Mouse (Mus musculus) erythroid progenitor cell, adult 5-6 weeks (primary cell): ENCODE measurements around the gene Gnb3. TPM values are rescaled to one million over a fixed set of nuclear protein-coding genes. Genes with fewer than 3 reads are reported as not detected.
"Not testable (repeated sequence)": the region's sequence is repeated elsewhere in the genome, so short reads cannot be mapped to it uniquely, and the experiment has no call there.

Experiments
- ATAC-seq: replicated peaks from 2 replicates; pipeline ENCODE4 v1.8.0; 2016; ENCODE audit warnings: moderate number of reproducible peaks, mild to moderate bottlenecking, moderate TSS enrichment, inconsistent platforms; ENCODE audit not compliant: poor library complexity, low FRiP score, severe bottlenecking
- total RNA-seq, 2 experiments: library from RNA; stranded (forward) in 1 of 2; stranded (reverse) in 1 of 2; fragments of 150-400 nt in 1 of 2; fragments of 186-747, 209-891 nt in 1 of 2; gene quantifications; 2 replicates each; pipeline versions ENCODE4 v1.2.3 to v1.2.4; 2015 to 2017; ENCODE audit warnings: low replicate concordance in 2 of 2

Gene Gnb3
- total RNA-seq, 2 experiments from 2014 or later = not detected

DNA sequence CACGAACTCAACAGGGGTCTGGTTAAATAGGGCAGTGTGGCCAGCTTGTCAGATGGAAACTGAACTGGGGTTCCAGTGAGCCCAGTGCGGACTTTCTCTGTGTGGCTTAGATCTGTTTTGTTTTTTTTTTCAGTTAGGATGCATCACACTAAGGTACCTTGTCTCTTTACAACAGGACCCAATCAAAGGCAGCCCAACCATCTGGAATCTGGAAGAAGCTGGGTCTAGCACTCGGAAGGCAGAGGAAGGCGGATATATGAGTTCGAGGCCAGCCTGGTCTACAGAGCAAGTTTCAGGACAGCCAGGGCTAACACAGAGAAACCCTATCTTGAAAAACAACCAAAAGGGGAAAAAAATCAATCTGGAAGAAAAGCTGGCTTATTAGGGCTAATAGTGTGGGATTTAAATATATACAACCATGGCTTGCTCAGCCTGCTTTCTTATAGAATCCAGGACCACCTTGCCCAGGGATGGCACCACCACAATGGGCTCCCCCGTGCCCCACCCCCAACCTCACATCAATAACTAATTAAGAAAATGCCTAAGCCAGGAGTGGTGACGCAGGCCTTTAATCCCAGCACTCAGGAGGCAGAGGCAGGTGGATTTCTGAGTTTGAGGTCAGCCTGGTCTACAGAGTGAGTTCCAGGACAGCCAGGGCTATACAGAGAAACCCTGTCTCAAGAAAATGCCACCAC lies 33.5 kb downstream of the Gnb3 start:
- ATAC-seq = no peak

DNA sequence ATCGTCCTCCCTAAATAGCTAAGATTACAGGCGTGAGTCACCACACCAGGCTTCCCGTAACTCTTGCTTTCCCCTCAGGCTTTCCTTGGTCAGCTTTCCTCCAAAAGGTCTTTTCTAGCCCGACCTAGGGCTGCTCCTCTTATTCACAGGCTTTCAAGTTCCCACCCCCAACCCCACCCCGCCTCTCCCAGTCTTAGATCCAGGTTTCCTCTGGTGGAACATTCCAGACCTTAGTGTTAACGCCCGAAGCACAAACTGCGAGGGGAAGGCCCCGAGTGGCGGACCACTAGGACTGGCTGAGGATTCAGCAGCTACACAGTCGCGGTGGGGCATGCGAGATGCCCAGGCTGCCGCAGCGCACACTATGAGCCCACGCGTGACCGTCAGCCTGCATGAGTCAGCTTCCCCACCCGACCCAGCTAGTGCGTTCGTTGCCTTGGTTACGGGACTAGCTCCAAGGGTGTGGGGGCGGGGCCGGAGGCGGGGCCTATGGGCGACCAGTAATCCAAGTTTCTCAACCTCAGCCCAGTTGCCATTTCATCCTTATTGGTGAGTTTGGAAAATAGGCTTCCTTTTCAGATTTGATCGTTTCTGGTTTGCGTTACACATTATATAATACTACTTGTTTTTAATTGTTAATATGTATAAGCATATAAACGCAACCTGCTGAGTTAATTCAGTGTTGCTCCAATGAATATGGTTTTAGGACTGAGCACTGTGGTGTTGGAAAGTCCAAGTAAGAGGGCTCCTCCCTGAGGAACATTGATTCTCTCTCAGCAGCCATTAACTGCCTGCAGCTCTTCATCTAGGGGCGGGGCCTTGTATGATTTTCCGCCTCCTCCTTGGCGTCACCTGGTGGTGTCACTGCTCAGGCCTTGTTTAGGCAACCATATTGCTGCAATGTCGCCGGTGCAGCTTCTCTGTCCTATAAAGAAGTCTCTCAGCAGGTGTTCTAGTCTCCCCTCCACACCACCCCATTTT lies 34.4 kb downstream of the Gnb3 start:
- peak; percentile 73 for ATAC-seq

DNA sequence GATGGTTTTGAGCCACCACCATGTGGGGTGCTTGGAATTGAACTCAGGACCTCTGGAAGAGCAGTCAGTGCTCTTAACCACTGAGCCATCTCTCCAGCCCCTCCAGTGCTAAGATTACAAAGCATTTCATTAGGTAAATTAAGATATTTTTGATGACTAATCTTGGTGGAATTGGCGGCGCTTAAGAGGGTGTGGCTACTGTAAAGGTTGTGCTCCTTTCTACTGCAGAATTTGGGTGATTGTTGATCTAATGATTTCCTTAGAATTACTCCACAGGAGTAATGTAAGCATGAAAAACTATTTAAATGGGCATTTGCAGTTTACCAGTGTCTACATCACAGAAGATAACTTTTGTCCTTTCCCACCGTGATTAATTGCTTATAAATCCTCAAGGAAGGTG lies 35.7 kb downstream of the Gnb3 start:
- no peak for ATAC-seq

DNA sequence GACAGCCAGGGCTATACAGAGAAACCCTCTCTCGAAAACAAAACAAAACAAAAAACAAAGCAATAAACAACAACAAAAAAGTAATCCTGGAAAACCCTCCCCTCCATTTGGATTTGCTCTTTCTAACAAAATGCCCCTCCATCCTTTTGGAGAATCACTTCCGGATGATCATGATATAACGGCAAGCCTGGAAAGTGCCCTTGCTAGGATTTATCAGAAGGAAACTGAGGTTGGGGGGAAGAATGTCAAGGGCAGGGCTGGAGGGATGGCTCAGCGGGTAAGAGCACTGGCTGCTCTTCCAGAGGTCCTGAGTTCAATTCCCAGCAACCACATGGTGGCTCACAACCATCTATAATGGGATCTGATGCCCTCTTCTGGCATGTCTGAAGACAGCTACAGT lies 36.4 kb downstream of the Gnb3 start:
- ATAC-seq = not testable (repeated sequence)

DNA sequence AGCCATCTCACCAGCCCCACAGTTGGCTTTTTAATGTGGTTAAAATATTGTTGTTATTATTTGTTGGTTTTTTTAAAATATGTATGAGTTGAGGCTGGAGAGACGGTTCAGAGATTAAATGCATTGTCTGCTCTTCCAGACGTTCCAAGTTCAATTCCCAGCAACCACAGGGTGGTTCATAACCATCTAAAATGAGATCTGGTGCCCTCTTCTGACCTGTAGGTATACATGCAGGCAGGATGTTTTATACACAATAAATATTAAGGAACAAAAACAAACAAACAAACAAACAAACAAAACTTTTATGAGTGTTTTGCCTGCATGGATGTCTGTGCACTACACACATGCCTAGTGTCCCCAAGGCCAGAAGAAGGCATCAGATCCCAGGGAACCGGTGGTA lies 37.0 kb downstream of the Gnb3 start:
- ATAC-seq = no peak

DNA sequence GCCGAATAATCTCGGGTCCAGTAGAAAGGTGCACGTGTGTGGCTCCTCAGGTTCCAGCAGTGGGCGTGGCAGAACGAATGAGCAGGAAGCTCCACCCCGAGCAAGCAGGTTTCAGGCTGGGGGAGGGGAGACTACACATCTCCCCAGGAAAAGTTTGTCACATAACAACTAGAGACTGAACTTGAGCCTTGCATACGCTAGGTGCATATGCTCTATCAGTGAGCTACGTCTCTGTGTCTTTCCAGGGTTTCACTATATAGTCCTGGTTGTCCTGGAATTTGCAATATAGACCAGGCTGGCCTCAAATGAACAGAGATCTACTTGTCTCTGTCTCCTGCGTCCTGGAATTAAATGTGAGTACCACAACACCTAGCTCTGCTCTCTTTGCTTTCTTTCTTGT lies 37.7 kb downstream of the Gnb3 start:
- ATAC-seq = not testable (repeated sequence)

DNA sequence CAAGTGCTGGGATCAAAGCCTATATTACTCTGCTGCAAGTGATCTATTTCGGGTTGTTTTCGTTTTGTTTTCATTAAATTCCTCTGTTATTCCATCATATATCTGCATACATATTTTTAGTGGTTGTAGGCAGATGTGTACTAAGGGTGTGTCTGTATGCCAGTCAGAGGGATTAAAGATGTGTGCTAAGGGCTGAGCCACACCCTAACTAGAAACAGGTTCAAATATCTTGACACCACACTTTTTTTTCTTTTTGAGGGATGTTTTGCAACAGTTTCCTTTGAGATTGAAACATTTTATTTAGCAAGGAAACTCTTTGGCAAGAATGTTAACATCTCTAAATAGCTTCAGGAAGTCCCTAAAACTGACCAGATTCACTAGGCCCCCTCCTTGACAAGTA lies 43.9 kb downstream of the Gnb3 start:
- ATAC-seq = no peak

DNA sequence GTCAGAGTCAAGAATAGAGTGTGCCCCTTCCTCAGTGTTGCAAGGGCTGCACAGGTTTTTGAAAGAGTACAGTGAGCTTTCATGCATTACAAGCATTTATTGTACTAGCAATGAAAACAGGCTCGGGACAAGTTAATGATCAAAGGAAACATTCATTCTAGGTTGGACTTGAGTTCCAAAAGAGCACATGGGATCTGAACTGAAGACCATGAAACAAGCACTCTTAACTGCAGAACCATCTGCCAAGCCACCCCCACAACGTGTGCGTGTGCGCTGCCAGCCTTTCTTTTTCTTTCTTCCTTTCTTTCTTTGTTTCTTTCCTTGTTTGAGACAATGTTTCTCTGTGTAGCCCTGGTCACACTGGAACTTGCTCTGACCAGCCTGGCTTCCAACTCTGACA lies 44.3 kb downstream of the Gnb3 start:
- ATAC-seq = no peak

DNA sequence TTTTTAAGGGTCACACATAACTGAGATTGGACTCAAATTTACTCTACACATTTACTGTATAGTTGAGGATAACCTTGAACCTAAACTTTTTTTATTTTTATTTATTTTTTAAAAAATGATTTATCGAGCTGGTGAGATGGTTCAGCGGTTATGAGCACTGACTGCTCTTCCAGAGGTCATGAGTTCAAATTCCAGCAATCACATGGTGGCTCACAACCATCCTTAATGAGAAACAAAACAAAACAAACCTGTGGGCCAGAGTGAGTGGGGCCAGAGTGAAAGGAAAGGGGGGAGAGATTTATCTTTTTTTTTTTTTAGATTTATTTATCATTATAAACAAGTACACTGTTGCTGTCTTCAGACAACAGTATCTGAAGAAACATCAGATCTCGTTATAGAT lies 48.2 kb downstream of the Gnb3 start:
- ATAC-seq = no peak

DNA sequence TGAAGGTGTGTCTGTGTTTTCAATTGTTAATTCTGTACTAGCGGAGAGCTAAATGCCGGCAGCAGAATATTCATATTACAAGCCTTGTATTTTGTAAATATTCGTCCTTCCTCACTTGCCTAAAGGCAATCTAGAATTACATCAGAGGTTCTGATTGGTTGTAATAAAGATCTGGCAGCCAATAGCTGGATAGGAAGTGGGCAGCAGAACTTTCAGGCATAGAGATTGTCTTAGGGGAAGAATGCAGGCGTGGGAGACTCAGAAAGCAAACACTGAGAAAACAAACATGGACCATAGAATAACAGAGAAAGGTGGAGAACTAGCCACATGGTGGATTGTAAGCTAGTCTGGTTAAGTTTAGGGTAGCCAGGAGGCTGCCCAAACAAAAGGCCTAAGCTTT lies 50.0 kb downstream of the Gnb3 start:
- no peak for ATAC-seq

DNA sequence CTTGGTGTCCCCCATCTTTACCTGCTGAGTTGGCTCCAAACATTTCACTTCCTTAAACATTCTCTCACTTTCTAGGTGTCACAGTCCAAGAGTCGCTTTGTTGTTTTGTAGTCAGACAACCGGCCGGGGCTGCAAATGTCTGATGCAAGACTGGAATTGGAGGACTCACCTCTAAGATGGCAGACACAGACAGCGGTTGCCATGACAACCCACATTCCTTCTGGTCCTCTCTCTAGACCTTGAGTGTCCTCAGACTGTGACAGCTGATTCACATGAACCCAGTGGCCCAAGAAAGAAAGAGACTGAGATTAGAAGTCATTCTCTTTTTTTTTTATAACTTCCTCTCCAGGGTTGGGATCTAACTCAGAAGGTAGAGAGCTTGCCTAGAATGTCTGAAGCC lies 50.6 kb downstream of the Gnb3 start:
- no peak for ATAC-seq

DNA sequence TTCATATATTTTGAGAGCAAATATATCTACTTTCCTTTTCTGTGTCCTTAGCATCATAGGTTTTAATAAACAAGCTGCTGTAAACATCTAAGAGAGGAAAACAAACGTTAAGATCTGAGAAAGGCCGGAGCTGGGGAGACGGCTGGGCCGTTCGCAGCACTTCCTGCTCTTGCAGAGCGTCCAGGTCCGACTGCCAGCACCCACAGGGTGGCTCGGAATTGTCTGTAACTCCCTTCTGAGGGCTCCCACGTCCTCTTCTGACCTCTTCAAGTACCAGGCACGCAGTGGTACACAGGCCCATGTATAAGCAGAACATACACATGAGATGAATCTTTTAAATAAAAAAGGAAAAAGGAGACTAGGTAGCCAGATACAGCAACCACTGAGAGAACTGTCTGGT lies 52.4 kb downstream of the Gnb3 start:
- no peak for ATAC-seq

DNA sequence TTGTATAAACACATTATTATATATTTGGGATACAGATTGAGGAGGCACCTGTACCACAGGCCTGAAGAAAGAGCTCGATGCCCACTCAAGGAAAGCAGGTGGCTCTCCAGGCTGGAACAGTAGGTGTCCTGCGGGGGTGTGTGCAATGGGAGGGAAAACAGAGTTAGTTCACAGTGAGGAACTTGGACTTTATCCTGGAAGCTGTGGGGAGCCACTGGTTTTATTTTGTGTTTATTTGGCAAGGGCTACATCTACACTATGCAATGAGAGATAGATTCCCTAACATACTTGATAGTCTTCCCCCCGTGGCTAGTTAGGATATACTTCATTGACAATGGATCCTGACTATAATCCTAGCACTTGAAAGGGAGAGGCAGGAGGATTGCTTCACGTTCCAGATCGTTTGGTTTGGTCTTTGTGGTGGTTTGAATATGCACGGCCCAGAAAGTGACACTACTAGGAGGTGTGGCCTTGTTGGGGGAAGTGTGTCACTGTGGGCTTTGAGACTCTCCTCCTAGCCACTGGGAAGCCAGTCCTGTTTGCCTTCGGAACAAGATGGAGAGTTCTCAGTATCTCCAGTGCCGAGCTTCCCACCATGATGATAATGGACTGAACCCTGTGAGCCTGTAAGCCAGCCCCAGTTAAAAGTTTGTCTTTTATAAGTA lies 53.2 kb downstream of the Gnb3 start:
- no peak for ATAC-seq

Other genes starting within 250 kb of the Gnb3 start
- gene C1s2, start 204.2 kb downstream of the Gnb3 start, total RNA-seq (2015; ENCODE audit: low replicate concordance) = not detected in 2 replicates
- not detected in 2 replicates for gene C1s2, start 204.2 kb downstream of the Gnb3 start, total RNA-seq (2017; ENCODE audit: low replicate concordance)
- 452 and 538 TPM in 2 replicates for gene Lpcat3, start 177.2 kb downstream of the Gnb3 start, total RNA-seq (2015; ENCODE audit: low replicate concordance)
- 191 and 249 TPM in 2 replicates for gene Lpcat3, start 177.2 kb downstream of the Gnb3 start, total RNA-seq (2017; ENCODE audit: low replicate concordance)
- gene Emg1, start 128.1 kb downstream of the Gnb3 start, total RNA-seq (2015; ENCODE audit: low replicate concordance) = 103 and 153 TPM in 2 replicates
- gene Emg1, start 128.1 kb downstream of the Gnb3 start, total RNA-seq (2017; ENCODE audit: low replicate concordance) = 69.4 and 86.4 TPM in 2 replicates
- 61.2 and 143 TPM in 2 replicates for gene Phb2, start 127.9 kb downstream of the Gnb3 start, total RNA-seq (2015; ENCODE audit: low replicate concordance)
- gene Phb2, start 127.9 kb downstream of the Gnb3 start, total RNA-seq (2017; ENCODE audit: low replicate concordance) = 76.0 and 79.9 TPM in 2 replicates
- gene Ptpn6, start 101.6 kb downstream of the Gnb3 start, total RNA-seq (2015; ENCODE audit: low replicate concordance) = 39.3 and 91.8 TPM in 2 replicates
- gene Ptpn6, start 101.6 kb downstream of the Gnb3 start, total RNA-seq (2017; ENCODE audit: low replicate concordance) = 91.8 and 94.2 TPM in 2 replicates
- gene Grcc10, start 98.9 kb downstream of the Gnb3 start, total RNA-seq (2015; ENCODE audit: low replicate concordance) = 26.0 and 63.4 TPM in 2 replicates
- 21.9 and 23.3 TPM in 2 replicates for gene Grcc10, start 98.9 kb downstream of the Gnb3 start, total RNA-seq (2017; ENCODE audit: low replicate concordance)
- not detected in 2 replicates for gene Gm45234, start 84.3 kb downstream of the Gnb3 start, total RNA-seq (2015; ENCODE audit: low replicate concordance)
- not detected in 2 replicates for gene Gm45234, start 84.3 kb downstream of the Gnb3 start, total RNA-seq (2017; ENCODE audit: low replicate concordance)
- gene Atn1, start 83.8 kb downstream of the Gnb3 start, total RNA-seq (2015; ENCODE audit: low replicate concordance) = 9.4 and 13.8 TPM in 2 replicates
- gene Atn1, start 83.8 kb downstream of the Gnb3 start, total RNA-seq (2017; ENCODE audit: low replicate concordance) = 0.15 and 0.51 TPM in 2 replicates
- not detected in 2 replicates for gene Eno2, start 70.6 kb downstream of the Gnb3 start, total RNA-seq (2015; ENCODE audit: low replicate concordance)
- not detected in 2 replicates for gene Eno2, start 70.6 kb downstream of the Gnb3 start, total RNA-seq (2017; ENCODE audit: low replicate concordance)
- gene Lrrc23, start 60.5 kb downstream of the Gnb3 start, total RNA-seq (2015; ENCODE audit: low replicate concordance) = not detected in 2 replicates
- gene Lrrc23, start 60.5 kb downstream of the Gnb3 start, total RNA-seq (2017; ENCODE audit: low replicate concordance) = not detected in 2 replicates
- 3.4 and 9.7 TPM in 2 replicates for gene Spsb2, start 31.6 kb downstream of the Gnb3 start, total RNA-seq (2015; ENCODE audit: low replicate concordance)
- gene Spsb2, start 31.6 kb downstream of the Gnb3 start, total RNA-seq (2017; ENCODE audit: low replicate concordance) = 7.6 and 8.2 TPM in 2 replicates
- gene Tpi1, start 26.0 kb downstream of the Gnb3 start, total RNA-seq (2015; ENCODE audit: low replicate concordance) = 19.1 and 64.1 TPM in 2 replicates
- gene Tpi1, start 26.0 kb downstream of the Gnb3 start, total RNA-seq (2017; ENCODE audit: low replicate concordance) = 17.7 and 17.9 TPM in 2 replicates
- gene Usp5, start 10.8 kb downstream of the Gnb3 start, total RNA-seq (2015; ENCODE audit: low replicate concordance) = 35.6 and 60.5 TPM in 2 replicates
- gene Usp5, start 10.8 kb downstream of the Gnb3 start, total RNA-seq (2017; ENCODE audit: low replicate concordance) = 41.2 and 53.1 TPM in 2 replicates
- gene Cdca3, start 10.7 kb downstream of the Gnb3 start, total RNA-seq (2015; ENCODE audit: low replicate concordance) = 529 and 565 TPM in 2 replicates
- 409 and 459 TPM in 2 replicates for gene Cdca3, start 10.7 kb downstream of the Gnb3 start, total RNA-seq (2017; ENCODE audit: low replicate concordance)
- gene P3h3, start 17.5 kb upstream of the Gnb3 start, total RNA-seq (2015; ENCODE audit: low replicate concordance) = 1.1 and 2.5 TPM in 2 replicates
- 0.83 and 3.0 TPM in 2 replicates for gene P3h3, start 17.5 kb upstream of the Gnb3 start, total RNA-seq (2017; ENCODE audit: low replicate concordance)
- not detected in 2 replicates for gene Gpr162, start 23.7 kb upstream of the Gnb3 start, total RNA-seq (2015; ENCODE audit: low replicate concordance)
- not detected in 2 replicates for gene Gpr162, start 23.7 kb upstream of the Gnb3 start, total RNA-seq (2017; ENCODE audit: low replicate concordance)
- gene Cd4, start 47.9 kb upstream of the Gnb3 start, total RNA-seq (2015; ENCODE audit: low replicate concordance) = 4.3 and 12.2 TPM in 2 replicates
- gene Cd4, start 47.9 kb upstream of the Gnb3 start, total RNA-seq (2017; ENCODE audit: low replicate concordance) = 5.0 and 6.8 TPM in 2 replicates
- 1.8 TPM in 1 of 2 replicates, not detected in the other for gene Lag3, start 71.4 kb upstream of the Gnb3 start, total RNA-seq (2015; ENCODE audit: low replicate concordance)
- gene Lag3, start 71.4 kb upstream of the Gnb3 start, total RNA-seq (2017; ENCODE audit: low replicate concordance) = 0.90 TPM in 1 of 2 replicates, not detected in the other
- gene Ptms, start 79.8 kb upstream of the Gnb3 start, total RNA-seq (2015; ENCODE audit: low replicate concordance) = 15.5 and 20.5 TPM in 2 replicates
- 7.9 and 18.6 TPM in 2 replicates for gene Ptms, start 79.8 kb upstream of the Gnb3 start, total RNA-seq (2017; ENCODE audit: low replicate concordance)
- 44.0 and 45.3 TPM in 2 replicates for gene Mlf2, start 91.1 kb upstream of the Gnb3 start, total RNA-seq (2015; ENCODE audit: low replicate concordance)
- gene Mlf2, start 91.1 kb upstream of the Gnb3 start, total RNA-seq (2017; ENCODE audit: low replicate concordance) = 18.5 and 42.2 TPM in 2 replicates
- gene Cops7a, start 125.3 kb upstream of the Gnb3 start, total RNA-seq (2015; ENCODE audit: low replicate concordance) = 14.3 and 17.3 TPM in 2 replicates
- 4.1 and 4.9 TPM in 2 replicates for gene Cops7a, start 125.3 kb upstream of the Gnb3 start, total RNA-seq (2017; ENCODE audit: low replicate concordance)
- not detected in 2 replicates for gene Pianp, start 156.4 kb upstream of the Gnb3 start, total RNA-seq (2015; ENCODE audit: low replicate concordance)
- not detected in 2 replicates for gene Pianp, start 156.4 kb upstream of the Gnb3 start, total RNA-seq (2017; ENCODE audit: low replicate concordance)
- gene Zfp384, start 168.9 kb upstream of the Gnb3 start, total RNA-seq (2015; ENCODE audit: low replicate concordance) = 49.4 and 54.1 TPM in 2 replicates
- gene Zfp384, start 168.9 kb upstream of the Gnb3 start, total RNA-seq (2017; ENCODE audit: low replicate concordance) = 25.8 and 41.2 TPM in 2 replicates
- gene Ing4, start 199.5 kb upstream of the Gnb3 start, total RNA-seq (2015; ENCODE audit: low replicate concordance) = 5.0 and 5.4 TPM in 2 replicates
- gene Ing4, start 199.5 kb upstream of the Gnb3 start, total RNA-seq (2017; ENCODE audit: low replicate concordance) = 59.6 and 60.0 TPM in 2 replicates
- gene Acrbp, start 209.4 kb upstream of the Gnb3 start, total RNA-seq (2015; ENCODE audit: low replicate concordance) = 4.3 and 9.6 TPM in 2 replicates
- gene Acrbp, start 209.4 kb upstream of the Gnb3 start, total RNA-seq (2017; ENCODE audit: low replicate concordance) = 0.68 and 9.4 TPM in 2 replicates
- gene Lpar5, start 227.6 kb upstream of the Gnb3 start, total RNA-seq (2015; ENCODE audit: low replicate concordance) = 3.6 and 10.9 TPM in 2 replicates
- gene Lpar5, start 227.6 kb upstream of the Gnb3 start, total RNA-seq (2017; ENCODE audit: low replicate concordance) = not detected in 2 replicates